Mouse (Mus musculus) liver, embryonic 11.5 days (tissue): Measurements from ENCODE around the gene Spry1. TPM values are rescaled to one million over a fixed set of nuclear protein-coding genes. Genes with fewer than 3 reads are reported as not detected.

Experiments
- ATAC-seq: fragments of 200-750 bp; cut with Nextera tagmentation; replicated peaks from 2 replicates; pipeline ENCODE4 v1.8.0; 2017; ENCODE audit warnings: moderate number of reproducible peaks, mild to moderate bottlenecking, moderate TSS enrichment, moderate library complexity; ENCODE audit not compliant: low FRiP score
- DNase-seq: peaks from one replicate; pipeline ENCODE4 v3.0.0-alpha.2; 2017; ENCODE audit warnings: low spot score
- H3K27ac ChIP-seq: fragments of 300-500 bp; sonication (generic); 2 replicates; pipeline ENCODE4 v1.5.1; 2014; ENCODE audit warnings: mild to moderate bottlenecking, low read depth, low read length, control low read depth
- H3K27me3 ChIP-seq: fragments of 300-500 bp; sonication (generic); replicated peaks from 2 replicates; pipeline ENCODE4 v1.6.1; 2014; ENCODE audit warnings: low read length, mixed read lengths; ENCODE audit not compliant: control insufficient read depth, insufficient read depth
- H3K36me3 ChIP-seq: fragments of 300-500 bp; sonication (generic); 2 replicates; pipeline ENCODE4 v1.6.1; 2014; ENCODE audit warnings: mild to moderate bottlenecking, low read length, moderate library complexity, mixed read lengths; ENCODE audit not compliant: control insufficient read depth, insufficient read depth
- H3K4me1 ChIP-seq: fragments of 300-500 bp; sonication (generic); replicated peaks from 2 replicates; pipeline ENCODE4 v1.6.1; 2014; ENCODE audit warnings: low read length, mixed read lengths; ENCODE audit not compliant: control insufficient read depth, insufficient read depth
- H3K4me2 ChIP-seq: fragments of 300-500 bp; sonication (generic); 2 replicates; pipeline ENCODE4 v1.6.1; 2014; ENCODE audit warnings: mild to moderate bottlenecking, control low read depth, moderate library complexity
- H3K4me3 ChIP-seq: fragments of 300-500 bp; sonication (generic); 2 replicates; pipeline ENCODE4 v1.5.1; 2014; ENCODE audit warnings: low read depth, low read length, control low read depth
- H3K9ac ChIP-seq: fragments of 300-500 bp; sonication (generic); 2 replicates; pipeline ENCODE4 v1.6.1; 2014; ENCODE audit warnings: low read depth, low read length, control low read depth
- H3K9me3 ChIP-seq: fragments of 300-500 bp; sonication (generic); 2 replicates; pipeline ENCODE4 v1.6.1; 2016; ENCODE audit warnings: low read length, inconsistent platforms, mixed read lengths; ENCODE audit not compliant: control insufficient read depth
- WGBS: fragments of 180-500 bp; shearing (Covaris S2); extraction: QIAGEN DNeasy Blood & Tissue Kit; methylation state at CpG from one replicate; pipeline ENCODE4 v1.1.7; 2014; 5-methylcytosine and 5-hydroxymethylcytosine counted together
- polyA plus RNA-seq: library from polyadenylated mRNA; unstranded; fragments of >200 nt; fragmentation: Nextera tagmentation; extraction: Ambion mirVana; gene quantifications from 2 replicates; pipeline ENCODE4 v1.2.1, GENCODE M21; 2014

The Spry1 gene
- polyA plus RNA-seq, 1 experiment from 2014 or later = 6.2 TPM

DNA sequence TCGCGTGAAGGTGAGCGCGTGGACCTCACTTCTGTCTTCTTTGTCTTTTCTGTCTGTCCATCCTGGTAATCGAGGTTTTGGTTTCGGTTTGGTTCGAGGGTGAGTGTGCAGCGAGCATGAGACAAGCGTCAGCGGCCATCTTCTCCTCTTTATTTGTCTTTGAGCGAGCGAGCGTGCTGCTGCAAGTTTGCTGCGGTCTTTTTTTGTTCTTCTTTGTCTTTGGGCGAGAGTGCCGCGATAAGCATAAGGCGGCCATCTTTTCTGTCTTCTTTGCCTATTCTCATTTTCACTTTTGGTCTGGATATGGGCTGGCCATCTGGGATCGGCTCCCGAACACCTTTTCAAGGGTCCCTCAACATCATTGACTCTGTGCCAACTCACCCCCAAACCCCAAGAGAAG, 29.4 kb downstream of the Spry1 start:
- Histone ChIP-seq H3K9me3 (peaks cover 2% of the 10 kb centered on the region; the same call in 1 of the 2 replicates), H3K27ac (no peak overlapping the region), H3K4me1 (peaks cover 14% of the 10 kb centered on the region), H3K4me2 (no peak overlapping the region), H3K9ac (no peak overlapping the region), H3K27me3 (0 out of 2 replicates have a peak, but pooled peaks cover 7% of the 10 kb centered on the region), H3K4me3 (no peak overlapping the region), H3K36me3 (no peaks in the 10 kb centered on the region)
- ATAC-seq (no peak), DNase-seq (no peak)
- WGBS = 94% methylated on average over 20 of the region's 20 CpGs

DNA sequence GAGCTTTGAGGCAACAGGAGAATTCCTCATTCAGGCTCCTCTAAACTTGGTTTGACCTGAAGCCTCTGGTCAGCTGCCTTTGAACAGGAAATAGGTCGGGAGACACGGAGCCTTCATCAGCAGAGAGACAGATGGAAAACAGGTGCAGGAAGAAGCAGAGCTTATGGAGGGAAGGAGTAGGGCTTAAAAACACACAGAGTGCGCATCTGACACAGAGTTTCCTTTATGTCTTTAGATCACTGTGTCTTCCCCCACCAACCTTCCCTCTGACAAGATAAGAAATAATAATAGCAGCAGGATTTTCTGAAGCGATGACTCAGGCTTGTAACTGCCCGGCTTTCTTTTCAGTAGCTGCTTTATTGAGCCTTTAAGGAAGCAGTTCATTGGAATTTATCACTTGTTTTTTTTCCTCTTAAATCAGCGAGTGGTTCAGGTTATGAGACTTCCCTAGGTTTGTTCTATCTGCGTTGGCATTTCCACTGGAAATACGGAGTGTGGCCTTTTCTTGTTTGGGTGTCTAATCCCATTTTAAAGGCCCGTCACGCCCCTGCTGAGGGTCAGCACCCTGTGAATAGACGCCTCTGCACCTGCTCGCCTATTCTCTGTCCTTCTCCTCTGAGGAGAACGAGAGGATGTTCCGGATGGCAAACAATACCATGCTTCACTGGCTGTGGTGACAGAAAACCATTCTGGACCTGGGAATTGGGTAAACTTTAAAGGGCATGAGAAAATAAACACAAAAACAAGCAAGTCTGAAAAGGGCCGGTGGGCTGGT, 32.7 kb downstream of the Spry1 start:
- H3K4me3 ChIP-seq = no peak overlapping the region
- no peaks in the 10 kb centered on the region for H3K36me3 ChIP-seq
- H3K4me2 ChIP-seq = no peak overlapping the region
- ATAC-seq (no peak), DNase-seq (no peak)
- H3K27me3 ChIP-seq = peaks cover 20% of the 10 kb centered on the region
- no peak overlapping the region for H3K9ac ChIP-seq
- peaks cover 2% of the 10 kb centered on the region; the same call in 1 of the 2 replicates for H3K9me3 ChIP-seq
- WGBS = 42% methylated on average over 15 of the region's 15 CpGs
- no peak overlapping the region for H3K27ac ChIP-seq
- peaks cover 3% of the 10 kb centered on the region for H3K4me1 ChIP-seq

DNA sequence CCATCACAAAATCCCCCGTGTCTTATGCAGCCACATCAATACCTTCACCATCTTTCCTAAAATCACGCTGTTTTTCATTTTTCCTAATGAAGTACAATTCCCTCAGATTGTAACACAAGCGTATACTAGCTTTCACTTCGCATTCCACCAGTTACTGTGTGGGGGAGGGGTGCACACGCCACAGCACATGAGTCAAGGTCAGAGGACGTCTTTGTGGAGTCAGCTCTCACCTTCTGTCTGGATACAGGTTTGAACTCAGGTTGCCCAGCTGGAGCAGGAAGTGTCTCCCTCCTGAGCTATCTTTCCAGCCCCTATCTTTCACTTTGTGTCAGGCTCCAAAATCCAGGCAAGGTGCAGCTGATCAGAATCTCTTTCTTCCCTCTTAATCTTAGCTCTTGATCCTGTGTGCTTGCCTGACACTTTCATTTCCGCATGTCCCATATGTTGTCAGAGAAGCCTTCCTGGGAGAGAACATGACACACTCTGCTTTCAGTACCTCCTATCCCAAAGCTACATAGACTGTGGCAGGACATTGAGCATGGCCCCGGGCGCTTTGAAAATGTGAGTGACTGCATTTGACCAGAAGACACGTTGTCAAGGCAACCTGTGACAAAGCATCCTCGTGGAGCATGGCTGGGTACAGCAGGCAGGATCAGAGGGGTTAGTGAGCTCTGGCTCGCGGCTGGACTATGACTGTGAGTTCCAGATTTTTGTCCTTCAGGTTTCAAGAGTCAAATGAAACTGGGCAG, 33.9 kb downstream of the Spry1 start:
- Histone ChIP-seq H3K9ac (no peak overlapping the region), H3K9me3 (peaks cover under 1% of the 10 kb centered on the region; the same call in 1 of the 2 replicates), H3K4me2 (no peak overlapping the region), H3K27ac (no peak overlapping the region), H3K27me3 (peaks cover 20% of the 10 kb centered on the region), H3K4me3 (no peak overlapping the region), H3K4me1 (peaks cover 3% of the 10 kb centered on the region), H3K36me3 (no peaks in the 10 kb centered on the region)
- DNase-seq = no peak
- WGBS = 71% methylated on average over 13 of the region's 13 CpGs
- no peak for ATAC-seq

DNA sequence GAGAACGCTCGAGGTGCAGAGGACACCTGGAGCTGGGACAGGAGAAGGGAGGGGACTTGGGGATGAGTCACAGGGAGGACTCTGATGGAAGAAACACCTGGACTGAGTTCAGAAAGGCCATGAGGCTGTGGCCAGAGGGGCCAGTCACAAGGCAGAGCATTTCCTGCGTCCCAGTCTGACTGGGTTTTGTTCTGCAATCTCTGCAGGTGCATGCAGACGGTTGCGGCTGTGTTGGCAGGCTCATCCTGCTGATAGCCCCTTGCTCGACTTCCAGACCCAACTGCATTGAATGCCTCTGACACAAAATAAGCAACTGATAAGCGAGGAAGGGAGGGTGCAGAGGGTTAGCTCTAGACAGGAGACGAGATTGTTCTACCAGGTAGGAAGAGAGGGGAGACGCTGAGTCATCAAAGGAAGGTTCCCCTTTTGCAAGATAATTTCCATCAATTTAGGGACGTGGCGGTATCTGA, 35.3 kb downstream of the Spry1 start:
- no peaks in the 10 kb centered on the region for H3K36me3 ChIP-seq
- peaks cover 20% of the 10 kb centered on the region for H3K27me3 ChIP-seq
- no peak for ATAC-seq
- no peak overlapping the region for H3K4me2 ChIP-seq
- no peak overlapping the region for H3K4me3 ChIP-seq
- no peak overlapping the region for H3K27ac ChIP-seq
- 39% methylated on average over 11 of the region's 11 CpGs for WGBS
- no peak for DNase-seq
- H3K4me1 ChIP-seq = peaks cover 3% of the 10 kb centered on the region
- H3K9me3 ChIP-seq = no peaks in the 10 kb centered on the region
- no peak overlapping the region for H3K9ac ChIP-seq

DNA sequence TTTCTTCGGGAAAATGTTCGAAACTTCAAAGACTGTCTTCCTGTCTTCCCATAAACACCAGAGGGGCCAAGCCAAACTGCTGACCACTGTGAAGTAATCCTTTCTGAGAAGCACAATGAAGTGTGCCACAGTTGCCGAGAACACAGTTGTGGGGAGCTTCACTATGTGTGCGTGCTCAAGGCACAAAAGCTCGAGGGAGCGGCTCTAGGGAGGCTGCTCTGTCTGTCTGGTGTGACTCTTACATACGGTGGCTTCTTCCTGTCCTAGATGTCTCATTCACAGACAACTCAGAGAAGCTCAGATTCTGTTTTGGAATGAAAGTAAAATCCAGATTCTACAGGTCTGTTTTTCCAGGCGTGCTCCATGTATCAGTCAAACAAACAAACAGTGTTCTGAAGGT, 36.5 kb downstream of the Spry1 start:
- H3K27me3 ChIP-seq = peaks cover 20% of the 10 kb centered on the region
- no peak for ATAC-seq

DNA sequence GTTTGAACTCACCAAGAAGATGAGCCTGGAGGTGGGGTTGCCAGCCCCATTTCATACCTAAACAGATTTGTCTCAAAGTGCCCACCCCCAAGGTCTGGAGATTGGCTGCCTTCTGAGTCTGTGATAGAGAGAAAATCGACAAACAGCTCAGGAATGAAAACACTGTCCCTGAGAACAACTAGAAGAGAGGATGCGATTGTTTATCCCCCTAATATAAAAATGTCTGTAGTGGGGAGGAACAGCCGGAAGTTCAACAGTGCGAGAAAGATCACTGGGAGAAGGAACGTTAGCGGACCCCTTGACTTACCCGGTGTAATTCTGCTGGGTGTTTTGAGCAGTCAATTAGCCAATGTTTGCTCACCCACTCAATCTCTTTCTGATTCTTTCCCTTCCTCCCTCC, 46.5 kb downstream of the Spry1 start:
- Histone ChIP-seq H3K4me2 (peak overlapping the region; percentile 19; the same call in 1 of the 2 replicates), H3K27ac (no peak overlapping the region), H3K4me3 (no peak overlapping the region), H3K27me3 (peaks cover 24% of the 10 kb centered on the region), H3K9ac (no peak overlapping the region), H3K9me3 (no peaks in the 10 kb centered on the region), H3K4me1 (peaks cover 6% of the 10 kb centered on the region), H3K36me3 (no peaks in the 10 kb centered on the region)
- DNase-seq = no peak
- no peak for ATAC-seq
- 43% methylated on average over 7 of the region's 7 CpGs for WGBS

More for the DNA sequence above, 36.5 kb downstream of the Spry1 start:
- H3K4me2 ChIP-seq = no peak overlapping the region
- no peak overlapping the region for H3K9ac ChIP-seq
- no peaks in the 10 kb centered on the region for H3K36me3 ChIP-seq
- H3K9me3 ChIP-seq = no peaks in the 10 kb centered on the region
- no peak overlapping the region for H3K4me3 ChIP-seq
- peaks cover 3% of the 10 kb centered on the region for H3K4me1 ChIP-seq
- no peak overlapping the region for H3K27ac ChIP-seq
- whole genome bisulfite sequencing = 76% methylated on average over 8 of the region's 8 CpGs
- DNase-seq = no peak

DNA sequence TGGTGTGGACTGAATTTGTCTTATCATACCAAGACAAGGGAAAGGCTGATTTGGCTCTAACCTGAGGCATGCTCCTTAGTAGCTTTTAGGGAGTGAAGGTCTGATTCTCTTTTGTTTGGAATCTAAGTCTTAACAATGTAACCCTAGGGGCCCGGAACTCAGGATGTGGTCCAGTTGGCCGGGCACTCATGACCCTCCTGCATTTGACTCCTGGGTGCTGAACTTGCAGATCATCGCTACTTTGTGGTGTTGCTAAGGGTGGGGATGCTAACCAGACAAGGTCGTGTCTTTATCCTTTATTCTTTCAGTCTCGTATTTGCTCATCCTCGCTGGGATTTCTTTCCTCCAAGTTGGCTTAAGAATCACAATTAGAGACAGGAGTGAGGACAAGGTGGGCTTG, 47.0 kb downstream of the Spry1 start:
- Histone ChIP-seq H3K4me2 (peak overlapping the region; percentile 58), H3K9me3 (no peaks in the 10 kb centered on the region), H3K4me1 (peaks cover 6% of the 10 kb centered on the region), H3K27me3 (peaks cover 24% of the 10 kb centered on the region), H3K9ac (no peak overlapping the region), H3K36me3 (no peaks in the 10 kb centered on the region), H3K4me3 (peak overlapping the region; percentile 17; the same call in 1 of the 2 replicates), H3K27ac (no peak overlapping the region)
- DNase-seq (no peak), ATAC-seq (no peak)
- 17% methylated on average over 6 of the region's 6 CpGs for WGBS

DNA sequence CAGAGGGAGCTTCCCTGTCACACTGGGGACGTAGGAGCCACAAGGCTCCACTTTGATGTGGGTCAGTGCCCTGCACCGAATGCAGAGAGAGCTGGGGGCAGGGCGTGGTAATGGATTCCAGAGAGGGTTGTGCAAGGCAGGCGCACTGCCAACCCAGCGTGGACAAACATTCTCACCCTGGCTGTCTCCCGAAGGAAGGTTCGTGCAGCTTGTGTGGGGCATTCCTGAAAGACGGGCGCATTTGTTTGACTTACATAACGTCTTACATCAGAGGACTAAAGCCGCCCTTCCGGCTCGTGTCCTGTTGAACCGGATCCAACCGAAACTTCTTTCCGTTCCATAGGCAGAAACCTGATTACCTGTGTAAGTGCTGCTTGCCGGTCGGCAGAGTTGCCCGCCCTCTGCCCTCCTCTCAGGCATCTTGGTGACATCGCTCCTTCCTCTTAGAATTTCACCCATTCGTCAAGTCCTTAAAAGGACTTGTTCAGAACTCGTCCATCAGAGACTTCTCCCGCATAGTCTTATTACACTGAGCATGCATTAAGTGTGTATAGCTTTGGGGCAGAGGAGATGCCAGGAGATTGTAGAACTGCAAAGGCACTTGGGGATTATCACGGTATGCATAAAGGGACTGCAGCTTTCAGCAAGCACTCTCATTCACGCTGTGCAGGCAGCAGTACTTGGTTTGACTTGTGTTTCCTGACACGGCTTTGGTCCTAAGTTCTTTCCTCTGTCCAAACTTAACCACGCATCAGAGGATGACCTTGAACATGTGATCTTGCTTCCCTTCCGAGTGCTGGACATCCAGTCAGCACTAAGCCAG, 47.6 kb downstream of the Spry1 start:
- H3K9ac ChIP-seq = no peak overlapping the region
- H3K4me2 ChIP-seq = peak overlapping the region; percentile 58
- DNase-seq (no peak), ATAC-seq (peak; percentile 39; the same call in 1 of the 2 replicates)
- H3K4me1 ChIP-seq = peaks cover 6% of the 10 kb centered on the region
- H3K9me3 ChIP-seq = no peaks in the 10 kb centered on the region
- peaks cover 24% of the 10 kb centered on the region for H3K27me3 ChIP-seq
- H3K4me3 ChIP-seq = peak overlapping the region; percentile 17; the same call in 1 of the 2 replicates
- no peak overlapping the region for H3K27ac ChIP-seq
- no peaks in the 10 kb centered on the region for H3K36me3 ChIP-seq
- 25% methylated on average over 28 of the region's 28 CpGs for WGBS
